Mouse (Mus musculus) right cerebral cortex, adult 2 months (tissue): ENCODE results near the gene 2810004N23Rik.

Experiments
- DNase-seq, 2 experiments: peaks; one replicate each; pipeline ENCODE4 v3.0.0; 2021 to 2022; ENCODE audit warnings: low spot score in 2 of 2

Gene 2810004N23Rik

DNA sequence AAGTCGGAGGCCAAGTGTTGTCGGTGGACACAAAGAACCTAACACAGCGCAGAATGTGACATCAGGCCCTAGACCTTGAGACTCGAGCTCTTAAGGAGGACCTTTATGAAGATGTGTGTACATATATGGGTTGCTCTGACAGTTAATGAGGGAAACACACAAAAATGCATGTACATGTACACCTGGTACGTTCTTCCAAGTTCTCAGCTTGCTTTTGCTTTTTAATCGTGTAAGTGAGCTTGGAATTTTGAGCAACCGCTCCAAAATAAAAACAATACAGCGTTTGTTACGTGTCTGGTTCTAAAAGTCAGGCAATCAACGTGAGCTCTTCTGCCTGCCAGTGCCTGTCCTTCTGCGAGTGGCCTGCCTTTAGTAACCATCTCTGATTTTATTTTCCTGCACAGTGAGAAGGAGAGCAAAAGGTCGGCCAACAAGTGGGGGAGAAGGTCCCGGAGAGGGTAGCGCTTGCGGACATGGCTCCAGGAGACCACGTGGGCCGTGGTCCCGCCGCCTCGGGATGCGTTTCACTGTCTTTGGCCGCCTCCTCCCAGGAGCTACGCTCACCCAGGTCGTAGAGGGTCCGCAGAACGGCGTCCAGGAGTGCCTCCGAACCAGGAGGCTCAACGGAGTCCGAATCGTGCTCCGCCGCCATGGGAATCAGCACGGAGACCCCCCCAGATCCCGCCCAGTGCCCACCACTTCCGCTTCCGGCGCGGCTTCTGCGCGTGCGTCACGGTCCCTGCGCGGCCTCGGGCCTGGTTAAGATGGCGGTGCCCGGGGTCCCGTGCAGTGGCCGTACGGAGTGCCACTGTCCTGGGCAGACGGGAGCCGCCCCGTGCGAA lies at the start of gene 2810004N23Rik, which contains the start of gene Gnpat:
Gene 2810004N23Rik (minus strand): TSS at position 800 of the 842 bp plus-strand sequence.
Gene Gnpat (plus strand): TSS at position 713 of the 842 bp plus-strand sequence.
- DNase-seq = peak; percentile 91 to 96

DNA sequence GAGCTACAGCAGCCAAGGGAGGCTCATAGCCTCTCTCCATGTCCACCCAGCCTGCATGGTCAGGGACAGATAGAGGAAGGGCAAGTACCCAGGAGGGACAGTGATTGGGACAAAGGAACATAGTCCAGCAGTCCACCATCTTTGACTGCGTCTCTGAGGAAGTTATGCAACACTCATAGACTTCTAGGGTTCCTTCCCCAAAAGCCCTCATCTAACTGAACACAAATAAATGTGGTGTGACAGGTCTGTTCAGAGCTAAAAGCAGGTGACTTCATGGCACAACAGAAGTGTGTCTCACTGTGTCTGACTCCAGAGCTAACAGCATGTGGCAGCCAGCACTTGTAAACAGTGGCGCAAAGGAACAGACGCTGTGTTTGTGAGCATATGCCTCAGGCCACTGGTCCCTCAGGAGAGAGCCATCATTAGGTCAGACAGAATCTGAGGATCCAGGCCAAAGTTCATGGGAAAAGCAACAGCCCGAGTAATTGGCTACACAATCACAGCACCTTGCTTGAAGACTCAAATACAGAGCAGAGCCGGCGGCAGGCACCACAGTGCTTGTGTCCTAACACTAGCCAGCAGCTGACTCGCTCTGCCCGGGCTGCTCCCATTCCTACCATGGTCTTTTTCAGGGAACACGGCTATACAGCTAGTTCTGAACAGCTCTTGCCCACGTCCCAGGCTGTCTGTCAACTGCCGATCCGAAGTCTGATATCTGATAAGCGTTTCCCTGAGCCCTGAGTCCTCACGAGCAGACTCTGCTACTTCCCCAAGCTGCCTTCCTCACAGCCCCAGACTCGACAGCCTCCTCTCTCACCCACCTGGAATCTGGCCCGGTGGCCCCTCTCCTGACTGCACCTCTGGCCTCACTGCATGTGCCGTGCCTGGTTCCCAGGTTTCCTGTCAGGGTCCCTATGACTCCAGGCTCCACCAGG lies 49.3 kb upstream of the 2810004N23Rik start:
- no peak for DNase-seq

DNA sequence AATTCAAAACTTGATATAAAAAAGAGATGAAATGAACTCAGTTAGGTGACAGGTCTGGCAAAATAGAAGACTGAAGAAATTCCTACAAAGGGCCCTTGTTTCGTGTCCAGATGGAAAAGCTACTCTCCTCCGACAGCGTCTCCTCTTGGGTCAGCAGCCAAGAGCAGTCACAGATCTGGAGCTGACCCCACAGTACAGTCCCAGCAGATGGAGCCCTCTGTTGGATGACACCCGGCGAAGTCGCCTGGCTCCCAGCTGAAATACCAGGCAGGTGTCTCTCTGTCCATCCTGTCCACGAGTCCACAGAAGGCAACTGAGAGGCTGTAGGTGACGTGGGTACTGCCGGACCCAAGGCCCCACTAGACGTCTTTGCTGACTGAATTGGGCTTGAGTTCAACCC lies 47.4 kb upstream of the 2810004N23Rik start:
- DNase-seq = no peak

DNA sequence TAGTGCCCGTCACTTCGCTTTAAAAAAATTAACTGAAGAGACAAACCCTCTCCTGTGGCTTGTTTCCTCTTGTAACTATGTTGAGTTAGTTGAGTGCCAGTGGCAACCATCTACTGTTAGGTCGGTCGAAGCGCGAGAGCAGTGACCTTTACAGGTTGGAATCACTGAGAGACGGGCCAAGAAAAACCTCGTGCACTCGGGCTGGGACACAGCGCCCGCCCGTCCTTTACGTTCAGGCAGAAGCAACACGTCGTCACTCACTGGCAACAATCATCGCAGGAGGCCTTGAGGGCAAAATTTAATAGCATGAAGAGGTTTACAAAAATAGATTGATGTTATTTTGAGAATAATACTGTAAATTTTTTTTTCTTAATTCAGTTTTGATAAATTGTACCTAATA lies 47.0 kb upstream of the 2810004N23Rik start:
- no peak for DNase-seq

DNA sequence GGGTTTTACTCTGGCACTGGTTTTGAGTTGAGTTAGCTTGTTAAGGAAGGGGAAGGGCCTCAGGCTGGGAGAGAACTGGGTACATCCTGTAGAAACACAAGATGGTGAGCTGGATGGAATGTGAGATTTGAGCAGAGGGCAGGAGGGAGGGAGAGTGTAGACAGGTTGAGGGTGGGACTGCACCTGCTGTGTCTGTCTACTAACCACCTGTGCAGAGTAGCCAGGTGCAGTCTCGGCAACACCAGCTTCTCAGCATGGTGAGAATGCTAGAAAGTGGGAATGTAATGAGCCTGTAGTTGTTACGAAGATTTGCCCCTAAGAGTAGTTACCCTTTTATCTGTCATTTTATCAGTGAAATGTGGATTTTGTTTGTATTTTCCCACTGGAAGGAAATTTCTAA lies 42.6 kb upstream of the 2810004N23Rik start:
- DNase-seq = no peak

DNA sequence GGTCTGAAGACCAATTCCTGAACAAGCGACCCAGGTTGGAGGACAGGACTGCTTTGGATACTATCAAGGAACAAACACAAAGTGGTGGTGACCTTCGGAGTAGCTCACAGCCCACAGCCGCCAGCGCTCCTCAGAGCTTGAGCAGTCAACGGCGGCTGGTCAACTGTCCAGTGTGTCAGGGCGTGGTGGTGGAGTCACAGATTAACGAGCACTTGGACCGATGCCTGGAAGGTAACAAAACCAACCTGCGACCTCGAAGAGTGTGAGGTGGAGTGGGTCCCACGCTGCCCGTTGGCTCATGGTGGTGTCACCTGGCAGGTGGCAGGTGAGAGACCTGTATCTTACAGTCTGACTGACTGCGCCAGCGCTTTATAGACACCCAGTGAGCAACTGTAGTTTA lies 40.3 kb upstream of the 2810004N23Rik start:
- DNase-seq = no peak

DNA sequence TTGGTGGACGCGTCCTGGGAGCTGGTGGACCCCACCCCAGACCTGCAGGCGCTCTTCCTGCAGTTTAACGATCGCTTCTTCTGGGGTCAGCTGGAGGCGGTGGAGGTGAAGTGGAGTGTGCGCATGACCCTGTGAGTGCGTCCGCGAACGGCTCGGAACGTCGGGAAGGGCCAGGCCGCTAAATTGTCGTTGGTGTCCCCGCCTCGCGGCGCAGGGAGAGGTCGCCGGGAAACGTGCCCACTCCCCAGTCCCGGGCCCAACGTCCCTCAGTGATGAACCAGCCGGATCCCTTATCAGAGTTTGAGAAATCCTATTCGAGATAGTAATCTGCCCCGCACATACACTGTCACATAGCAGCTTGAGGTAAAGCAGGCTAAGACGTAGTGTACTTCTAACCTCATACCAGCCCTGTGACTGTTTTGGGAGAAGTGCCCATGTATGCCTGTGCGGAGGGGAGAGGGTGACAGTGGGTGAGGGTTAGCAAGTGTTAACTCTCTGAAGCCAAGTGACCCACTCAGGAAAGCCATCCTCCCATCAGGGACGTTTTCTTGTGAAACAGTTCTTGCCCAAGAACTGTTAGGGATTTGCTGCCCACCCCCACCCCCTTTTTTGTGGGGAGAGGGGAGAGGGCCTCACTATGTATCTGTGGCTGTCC lies 35.5 kb upstream of the 2810004N23Rik start:
- DNase-seq = no peak

DNA sequence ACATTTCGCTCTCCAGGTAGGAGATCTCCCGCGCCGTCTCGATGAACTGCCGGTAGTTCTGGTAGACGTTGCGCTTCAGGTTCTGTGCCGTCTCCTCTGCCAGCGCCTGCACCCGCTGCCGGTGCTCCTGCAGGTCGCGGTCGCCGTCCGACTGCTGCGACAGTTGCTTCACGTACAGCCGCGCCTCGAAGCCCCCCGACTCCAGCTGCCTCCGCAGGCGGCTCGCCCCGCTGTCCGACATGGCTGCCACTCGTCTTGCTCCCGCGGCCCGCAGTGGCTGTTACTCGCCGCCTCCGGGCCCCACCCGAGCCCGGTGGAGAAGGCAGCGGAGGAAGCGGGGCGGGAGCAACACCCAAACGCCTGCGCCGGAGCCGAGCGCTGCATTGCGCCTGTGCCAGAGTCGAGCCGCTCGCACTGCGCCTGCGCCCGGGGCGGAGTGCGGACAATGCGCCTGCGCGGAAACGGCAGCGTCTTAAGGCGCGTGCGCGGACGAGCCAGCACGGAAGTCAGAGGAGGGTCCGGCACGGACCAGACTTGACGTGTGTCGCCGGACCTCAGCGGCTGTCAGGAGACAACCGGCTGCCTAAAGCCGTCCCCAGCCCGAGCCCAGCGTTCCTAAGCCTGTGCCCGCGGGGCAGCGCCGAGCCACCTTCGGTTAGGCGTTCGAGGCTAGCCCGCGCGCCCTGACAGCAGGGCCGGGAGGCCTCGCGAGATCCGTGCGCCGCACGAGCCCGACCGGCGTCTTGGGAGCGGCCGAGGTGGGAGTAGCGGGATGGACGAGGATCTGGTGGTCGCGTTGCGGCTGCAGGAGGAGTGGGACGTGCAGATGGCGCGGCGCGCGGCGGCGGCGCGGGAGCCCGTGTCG lies 34.7 kb upstream of the 2810004N23Rik start, which contains the start of the genes Exoc8 and Sprtn:
Gene Exoc8 (minus strand): TSS at position 320 of the 865 bp plus-strand sequence.
Gene Sprtn (plus strand): TSS at position 501 of the 865 bp plus-strand sequence.
- DNase-seq = peak; percentile 96 to 98

DNA sequence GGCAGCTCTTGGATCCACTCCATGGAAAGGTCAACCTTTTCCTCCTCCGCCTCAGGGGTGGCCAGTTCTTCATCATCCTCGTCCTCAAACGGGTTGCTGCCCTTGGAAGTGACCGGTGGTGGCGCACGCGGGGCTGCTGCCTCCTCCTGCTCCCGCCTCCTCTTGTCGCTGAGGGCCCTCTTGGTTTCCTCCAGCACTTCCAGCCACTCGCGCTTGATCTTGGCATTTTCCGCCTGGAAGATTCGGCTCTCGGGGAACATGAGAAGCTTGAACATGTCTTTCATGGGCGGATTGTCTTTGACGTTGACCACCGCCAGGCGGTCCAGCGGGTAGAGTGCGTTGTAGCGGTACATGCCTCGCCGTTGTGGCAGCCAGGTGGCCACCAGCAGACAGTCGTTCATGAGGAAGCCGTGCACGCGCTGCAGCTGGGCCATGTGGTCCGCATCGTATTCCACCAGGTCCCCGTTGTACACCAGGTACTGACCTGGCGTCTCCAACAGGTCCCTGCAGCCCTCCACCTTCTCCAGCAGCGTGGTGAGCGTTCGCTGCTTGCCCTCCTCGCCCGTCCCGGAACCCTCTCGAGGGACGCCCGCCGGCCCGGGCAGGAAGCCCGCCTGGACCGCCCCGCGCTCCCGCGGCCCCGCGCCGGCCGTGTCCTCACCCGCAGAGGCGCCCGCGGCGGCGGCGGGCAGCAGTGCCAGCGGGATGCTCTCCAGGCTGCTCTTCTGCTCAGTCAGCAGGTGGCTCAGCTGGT lies 33.9 kb upstream of the 2810004N23Rik start:
- DNase-seq = peak; percentile 65 to 70

DNA sequence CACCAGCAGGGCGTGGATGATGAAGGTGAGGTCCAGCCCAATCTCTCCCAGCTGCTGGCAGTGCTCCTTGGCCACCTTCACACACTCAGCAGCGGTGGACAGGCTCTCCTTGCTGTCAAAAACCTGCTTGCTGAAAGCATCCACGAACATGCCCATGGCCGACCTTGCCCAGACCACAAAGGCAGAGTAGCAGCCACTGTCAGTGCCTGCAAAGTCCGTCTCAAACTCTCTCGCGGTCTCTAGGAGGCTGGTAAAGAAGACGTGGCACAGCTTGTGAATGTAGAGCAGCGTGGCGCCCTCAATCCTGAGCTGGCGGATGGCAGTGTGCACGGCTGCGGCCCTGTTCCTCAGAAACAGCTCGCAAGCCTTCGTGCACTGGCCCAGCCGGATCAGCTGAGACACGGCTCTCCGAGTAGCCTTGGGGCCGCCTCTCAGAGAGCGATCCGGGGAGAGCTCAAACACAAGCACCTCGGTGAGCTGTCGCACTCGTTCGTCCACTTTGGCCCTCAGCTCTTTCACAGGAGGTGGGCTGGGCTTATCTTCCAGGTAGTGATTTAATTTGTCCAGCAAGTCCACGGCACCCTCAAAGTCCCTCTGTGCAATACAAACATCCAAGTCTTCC lies 33.2 kb upstream of the 2810004N23Rik start:
- no peak for DNase-seq

DNA sequence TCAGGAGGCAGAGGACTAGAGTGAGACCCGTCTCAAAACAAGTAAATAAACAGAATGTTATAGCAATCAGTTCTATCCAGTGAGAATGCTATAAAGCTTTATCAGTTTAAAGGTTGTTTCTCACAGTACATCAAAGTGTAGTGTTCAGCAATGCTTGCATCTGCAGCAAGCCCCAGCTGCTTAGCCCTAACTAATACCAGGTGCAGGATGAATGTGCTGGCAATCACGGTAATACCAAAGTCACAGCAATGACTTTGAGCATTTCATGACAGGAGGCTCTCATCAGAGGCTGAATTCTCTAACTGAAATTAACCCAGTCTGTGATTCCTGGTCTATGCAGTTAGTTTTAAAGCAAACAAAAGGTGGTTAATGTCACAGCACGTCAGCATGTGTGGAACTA lies 29.7 kb upstream of the 2810004N23Rik start:
- no peak for DNase-seq

DNA sequence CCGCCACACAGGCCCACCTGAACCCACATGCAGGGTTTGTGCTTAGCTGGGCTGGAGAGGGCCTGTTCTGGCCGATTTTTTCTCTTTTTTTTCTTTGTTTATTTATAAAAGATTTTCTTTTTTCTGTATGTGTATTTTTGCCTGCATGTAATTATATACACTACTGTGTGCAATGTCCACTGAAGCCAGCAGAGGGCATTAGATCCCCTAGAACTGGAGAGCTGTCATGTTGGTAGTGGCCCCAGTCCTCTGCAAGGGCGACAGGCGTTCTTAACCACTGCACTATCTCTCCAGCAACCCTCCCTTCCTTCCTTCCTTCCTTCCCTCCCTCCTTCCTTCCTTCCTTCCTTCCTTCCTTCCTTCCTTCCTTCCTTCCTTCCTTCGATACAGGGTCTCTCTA lies 25.5 kb upstream of the 2810004N23Rik start:
- DNase-seq = no peak

DNA sequence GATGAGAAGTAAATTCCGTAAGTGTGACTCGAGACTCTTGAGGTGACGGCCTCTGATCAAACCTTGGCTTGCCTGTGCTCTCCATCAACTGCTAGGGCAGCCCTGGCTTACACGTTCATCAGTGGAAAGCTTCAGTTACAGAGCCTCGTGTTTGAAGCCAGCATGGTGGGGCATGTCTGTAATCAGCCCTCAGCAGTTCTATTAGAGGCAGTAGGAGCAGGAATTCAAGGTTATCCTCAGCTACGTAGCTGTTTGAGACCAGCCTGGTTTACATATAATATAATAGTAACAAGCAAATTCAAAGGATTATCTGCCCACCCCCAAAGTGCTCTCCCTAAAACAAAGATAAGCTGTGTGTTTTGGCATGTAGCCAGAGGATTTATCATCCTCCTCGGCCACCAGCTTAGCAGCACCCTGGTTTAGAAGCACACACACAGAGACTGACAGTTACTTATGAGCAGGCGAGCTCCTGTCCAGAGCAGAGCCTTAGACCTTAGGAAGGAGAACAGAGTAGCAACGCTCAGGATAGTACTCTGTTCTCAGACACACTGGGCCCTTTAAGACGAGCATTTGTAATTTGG lies 16.1 kb upstream of the 2810004N23Rik start:
- no peak for DNase-seq

DNA sequence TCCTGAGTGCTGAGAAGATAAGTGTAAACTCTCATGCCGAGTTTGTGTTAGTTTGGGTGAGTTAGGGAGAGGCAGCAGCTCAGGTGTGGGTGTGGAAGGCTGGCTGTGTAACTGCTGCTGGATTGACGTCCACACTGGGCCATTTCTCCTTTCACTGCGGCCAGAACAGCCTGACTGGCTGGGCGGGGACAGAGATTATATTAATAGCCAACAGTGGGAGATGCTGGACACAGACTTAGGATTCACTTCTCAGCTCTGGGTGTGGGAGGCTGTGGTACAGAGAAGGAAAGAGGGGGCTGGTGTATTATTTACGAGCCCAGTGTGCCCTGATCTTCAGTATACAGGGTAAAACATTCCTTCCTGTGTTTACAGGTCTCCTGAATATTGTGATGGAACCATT lies 15.2 kb upstream of the 2810004N23Rik start:
- DNase-seq = peak in 1 of 2 experiments; percentile 16

DNA sequence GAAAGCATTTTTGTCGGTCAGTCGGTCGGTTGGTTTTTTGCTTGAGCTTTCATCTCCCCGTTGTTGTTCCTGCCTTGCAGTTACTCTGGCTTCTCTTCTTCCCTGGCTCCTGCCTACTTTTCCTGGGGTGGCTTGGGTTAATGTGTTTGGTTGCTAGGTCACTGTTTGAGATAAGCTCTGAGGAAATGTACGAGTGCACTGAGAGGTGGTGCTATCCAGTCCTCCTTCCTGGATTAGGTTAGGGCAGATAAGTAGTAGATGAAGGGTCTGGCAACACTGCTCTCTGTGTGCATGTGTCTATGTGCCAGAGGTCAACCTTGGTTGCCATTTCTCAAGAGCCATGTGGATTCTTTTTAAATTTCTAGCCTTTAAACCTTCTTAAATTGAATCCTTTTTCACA lies 9.8 kb upstream of the 2810004N23Rik start:
- DNase-seq = no peak

DNA sequence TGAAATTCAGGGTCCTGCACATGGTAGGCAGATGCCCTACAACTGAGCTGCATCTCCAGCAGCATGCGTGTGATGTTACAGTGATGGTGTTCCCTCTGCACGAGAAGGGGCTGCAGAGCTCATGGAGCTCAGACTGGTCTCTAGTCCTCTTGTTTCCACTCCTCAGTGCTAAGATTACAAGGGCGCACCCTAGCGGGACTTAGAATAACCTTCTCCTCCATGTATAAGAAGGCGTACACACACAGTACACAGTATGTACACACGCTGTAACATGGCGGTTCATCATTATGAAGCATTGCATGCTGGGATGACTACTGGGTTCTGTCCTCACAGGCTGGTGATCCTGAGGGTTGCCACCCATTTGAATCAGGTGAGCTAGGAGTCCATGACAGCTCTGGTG lies 9.2 kb upstream of the 2810004N23Rik start:
- no peak for DNase-seq

DNA sequence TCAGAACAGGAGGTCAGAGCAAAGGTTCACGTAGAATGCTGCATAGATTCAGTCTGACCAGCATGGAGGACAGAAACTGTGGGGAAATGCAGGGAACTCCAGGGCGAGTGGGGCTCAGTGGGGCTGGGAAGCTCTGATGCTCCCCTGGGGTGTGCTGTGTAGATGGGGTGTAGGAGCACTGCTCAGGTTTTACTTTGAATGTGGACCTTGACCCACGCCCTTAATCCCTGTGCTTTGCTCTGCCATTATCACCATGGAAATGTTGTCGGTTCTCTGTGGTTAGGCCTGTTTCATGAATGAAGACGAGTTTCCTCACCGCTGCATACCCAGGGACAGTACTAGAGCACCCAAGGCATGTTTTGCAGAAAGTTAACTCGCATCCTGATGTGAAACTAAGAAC lies 8.6 kb upstream of the 2810004N23Rik start:
- DNase-seq = no peak

DNA sequence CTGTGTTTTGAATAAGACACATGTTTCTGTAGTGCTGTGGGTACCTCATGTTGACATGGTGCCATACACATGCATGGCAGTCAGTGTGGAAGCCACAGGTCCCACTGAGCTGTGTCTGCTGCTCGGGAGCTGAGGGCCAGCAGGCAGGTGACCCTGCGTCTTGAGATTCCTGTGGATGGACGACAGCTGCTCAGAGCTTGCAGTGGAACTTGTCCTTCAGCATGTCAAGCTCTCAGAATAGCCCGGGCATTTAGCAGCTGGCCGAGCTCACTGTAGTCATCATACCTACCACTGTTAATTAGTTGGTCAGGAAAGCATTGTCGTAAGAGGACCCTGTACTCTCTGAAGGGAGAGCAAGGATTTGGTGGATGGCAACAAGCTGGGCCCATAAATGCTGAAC lies 6.8 kb upstream of the 2810004N23Rik start:
- DNase-seq = no peak

DNA sequence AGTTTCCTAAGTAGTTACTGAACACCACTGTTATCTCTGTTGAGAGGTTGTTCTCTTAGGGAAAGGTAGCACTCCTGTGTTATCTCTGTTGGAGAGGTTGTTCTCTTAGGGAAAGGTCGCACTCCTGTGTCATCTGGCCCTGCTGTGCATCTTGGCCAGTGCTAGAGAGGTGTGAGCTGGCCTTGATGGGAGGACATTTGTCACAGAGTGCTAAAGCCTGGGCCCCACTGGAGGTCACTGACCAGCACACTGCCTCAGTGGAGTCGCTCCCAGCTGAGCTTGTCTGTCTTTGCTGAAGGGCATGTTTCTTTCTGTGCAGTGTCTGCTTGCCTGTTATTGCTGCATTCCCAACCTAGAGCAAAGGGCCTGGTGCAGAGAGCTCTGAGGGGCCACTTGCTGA lies 4.2 kb upstream of the 2810004N23Rik start:
- no peak for DNase-seq
